Mouse (Mus musculus): ENCODE measurements around the gene Mrc1.
"Not testable (repeated sequence)": the region's sequence is repeated elsewhere in the genome, so short reads cannot be mapped to it uniquely, and the experiment has no call there.

Mrc1 gene

GRCm38 (mm10) chr2:14229149-14229548 lies at the start of gene Mrc1:
Mrc1 (plus strand) TSS chr2:14229392.
- DNase-seq, result no peak

- no peak for DNase-seq
Observed at GRCm38 (mm10) chr2:14184375-14184774, 44.8 kb upstream of the Mrc1 start.

- no peak for DNase-seq
Observed at GRCm38 (mm10) chr2:14190684-14191083, 38.5 kb upstream of the Mrc1 start.

GRCm38 (mm10) chr2:14191601-14192000 lies 37.6 kb upstream of the Mrc1 start:
- DNase-seq, result no peak

GRCm38 (mm10) chr2:14192046-14192445 lies 37.1 kb upstream of the Mrc1 start:
- DNase-seq, result no peak

GRCm38 (mm10) chr2:14198325-14198903 lies 30.8 kb upstream of the Mrc1 start:
- not testable (repeated sequence) for DNase-seq

GRCm38 (mm10) chr2:14199621-14200020 lies 29.6 kb upstream of the Mrc1 start:
- DNase-seq, result peak; percentile 2

- not testable (repeated sequence) for DNase-seq
Observed at GRCm38 (mm10) chr2:14200879-14201445, 28.2 kb upstream of the Mrc1 start.

GRCm38 (mm10) chr2:14204308-14204707 lies 24.9 kb upstream of the Mrc1 start:
- DNase-seq, result no peak

GRCm38 (mm10) chr2:14206798-14207197 lies 22.4 kb upstream of the Mrc1 start:
- no peak for DNase-seq

- DNase-seq, result no peak
Observed at GRCm38 (mm10) chr2:14210731-14211130, 18.5 kb upstream of the Mrc1 start.

GRCm38 (mm10) chr2:14211606-14212005 lies 17.6 kb upstream of the Mrc1 start:
- DNase-seq, result no peak

- DNase-seq, result no peak
Observed at GRCm38 (mm10) chr2:14214764-14215163, 14.4 kb upstream of the Mrc1 start.

GRCm38 (mm10) chr2:14216653-14217052 lies 12.5 kb upstream of the Mrc1 start:
- no peak for DNase-seq

GRCm38 (mm10) chr2:14218126-14218525 lies 11.1 kb upstream of the Mrc1 start:
- DNase-seq, result no peak

- DNase-seq, result no peak
Observed at GRCm38 (mm10) chr2:14224387-14224786, 4.8 kb upstream of the Mrc1 start.

- no peak for DNase-seq
Observed at GRCm38 (mm10) chr2:14228495-14228894, 697 bp upstream of the Mrc1 start.

- no peak for DNase-seq
Observed at GRCm38 (mm10) chr2:14229979-14230378, 787 bp downstream of the Mrc1 start.

- no peak for DNase-seq
Observed at GRCm38 (mm10) chr2:14232897-14233296, 3.7 kb downstream of the Mrc1 start.

GRCm38 (mm10) chr2:14233983-14234382 lies 4.8 kb downstream of the Mrc1 start:
- no peak for DNase-seq

- DNase-seq, result no peak
Observed at GRCm38 (mm10) chr2:14235319-14235718, 6.1 kb downstream of the Mrc1 start.

GRCm38 (mm10) chr2:14236920-14237319 lies 7.7 kb downstream of the Mrc1 start:
- no peak for DNase-seq

- DNase-seq, result no peak
Observed at GRCm38 (mm10) chr2:14237723-14238122, 8.5 kb downstream of the Mrc1 start.

- no peak for DNase-seq
Observed at GRCm38 (mm10) chr2:14239151-14239550, 10.0 kb downstream of the Mrc1 start.

GRCm38 (mm10) chr2:14244157-14244556 lies 15.0 kb downstream of the Mrc1 start:
- no peak for DNase-seq

All from right cerebral cortex, postnatal 4 days (tissue).